Mouse (Mus musculus): ENCODE measurements at regions not wholly inside any gene's neighbourhood (a gene's known extent, or its start where the extent isn't known, plus 50 kb on each side); places are given as distances from the start of the nearest gene placed in this dataset.

- DNase-seq: no peak
Observed at GRCm38 (mm10) chr3:35321991-35322390, 431.9 kb upstream of the Atp11b start.

GRCm38 (mm10) chr3:35322899-35323298 is 431.0 kb upstream of the Atp11b start:
- no peak for DNase-seq

- DNase-seq: peak; percentile 68
Observed at GRCm38 (mm10) chr3:35323450-35324077, 430.3 kb upstream of the Atp11b start.

- DNase-seq: no peak
Observed at GRCm38 (mm10) chr3:35324186-35324585, 429.7 kb upstream of the Atp11b start.

- DNase-seq: no peak
Observed at GRCm38 (mm10) chr3:35332534-35333272, 421.2 kb upstream of the Atp11b start.

GRCm38 (mm10) chr3:35334017-35334416 is 419.9 kb upstream of the Atp11b start:
- no peak for DNase-seq

- DNase-seq: no peak
Observed at GRCm38 (mm10) chr3:35334546-35334945, 419.4 kb upstream of the Atp11b start.

GRCm38 (mm10) chr3:35335837-35336236 is 418.1 kb upstream of the Atp11b start:
- no peak for DNase-seq

GRCm38 (mm10) chr3:35340525-35340924 is 413.4 kb upstream of the Atp11b start:
- no peak for DNase-seq

GRCm38 (mm10) chr3:35340935-35341800 is 412.7 kb upstream of the Atp11b start:
- peak; percentile 47 for DNase-seq

- DNase-seq: no peak
Observed at GRCm38 (mm10) chr3:35341840-35342239, 412.1 kb upstream of the Atp11b start.

- DNase-seq: peak; percentile 15
Observed at GRCm38 (mm10) chr3:35342584-35342983, 411.3 kb upstream of the Atp11b start.

- DNase-seq: no peak
Observed at GRCm38 (mm10) chr3:35343936-35344335, 410.0 kb upstream of the Atp11b start.

GRCm38 (mm10) chr3:35349114-35349513 is 404.8 kb upstream of the Atp11b start:
- DNase-seq: no peak

GRCm38 (mm10) chr3:35353442-35353841 is 400.5 kb upstream of the Atp11b start:
- DNase-seq: no peak

- no peak for DNase-seq
Observed at GRCm38 (mm10) chr3:35353920-35354319, 400.0 kb upstream of the Atp11b start.

GRCm38 (mm10) chr3:35354356-35354755 is 399.6 kb upstream of the Atp11b start:
- no peak for DNase-seq

- no peak for DNase-seq
Observed at GRCm38 (mm10) chr3:35357111-35357510, 396.8 kb upstream of the Atp11b start.

GRCm38 (mm10) chr3:35358541-35358940 is 395.4 kb upstream of the Atp11b start:
- DNase-seq: no peak

GRCm38 (mm10) chr3:35359288-35359687 is 394.6 kb upstream of the Atp11b start:
- no peak for DNase-seq

GRCm38 (mm10) chr3:35360515-35360914 is 393.4 kb upstream of the Atp11b start:
- no peak for DNase-seq

GRCm38 (mm10) chr3:35361086-35361485 is 392.8 kb upstream of the Atp11b start:
- DNase-seq: no peak

- DNase-seq: no peak
Observed at GRCm38 (mm10) chr3:35365431-35365830, 388.5 kb upstream of the Atp11b start.

GRCm38 (mm10) chr3:35372276-35372675 is 381.6 kb upstream of the Atp11b start:
- DNase-seq: no peak
